Mouse (Mus musculus) ES-Bruce4 (cell line): ENCODE results near the gene Gm10645. TPM values are rescaled to one million over a fixed set of nuclear protein-coding genes. Genes with fewer than 3 reads are reported as not detected.

Source experiments
- H3K27ac ChIP-seq: 2 replicates; pipeline ENCODE4 v1.5.1; 2012; ENCODE audit warnings: low read length, inconsistent platforms; ENCODE audit not compliant: insufficient read depth
- H3K27me3 ChIP-seq: 2 replicates; pipeline ENCODE4 v1.6.1; 2012; ENCODE audit warnings: mild to moderate bottlenecking, low read length, inconsistent platforms; ENCODE audit not compliant: control insufficient read depth, poor library complexity, insufficient read depth, severe bottlenecking
- H3K36me3 ChIP-seq: 2 replicates; pipeline ENCODE4 v1.6.1; 2012; ENCODE audit warnings: inconsistent platforms, mild to moderate bottlenecking, low read length, moderate library complexity; ENCODE audit not compliant: control insufficient read depth, poor library complexity, insufficient read depth, severe bottlenecking
- H3K4me1 ChIP-seq: one replicate; pipeline ENCODE4 v1.8.1; 2011; ENCODE audit warnings: low read length; ENCODE audit not compliant: control insufficient read depth, insufficient read depth
- H3K4me3 ChIP-seq: 2 replicates; pipeline ENCODE4 v1.5.1; 2011; ENCODE audit warnings: low read depth, mild to moderate bottlenecking, low read length
- H3K9ac ChIP-seq: 2 replicates; pipeline ENCODE4 v1.6.1; 2012; ENCODE audit warnings: low read depth, mild to moderate bottlenecking, inconsistent platforms; ENCODE audit not compliant: poor library complexity, severe bottlenecking
- H3K9me3 ChIP-seq: replicated peaks from 2 replicates; pipeline ENCODE4 v1.6.1; 2012; ENCODE audit warnings: mild to moderate bottlenecking, low read length, inconsistent platforms; ENCODE audit not compliant: control insufficient read depth, poor library complexity, insufficient read depth, severe bottlenecking
- CTCF ChIP-seq: IDR thresholded peaks from one replicate; pipeline ENCODE4 v1.8.1; 2011; ENCODE audit warnings: low read depth, low read length
- EP300 ChIP-seq: IDR thresholded peaks from 2 replicates; pipeline ENCODE4 v1.6.1; 2011; ENCODE audit warnings: low read depth, low read length; ENCODE audit not compliant: insufficient read depth
- POLR2A ChIP-seq: IDR thresholded peaks from one replicate; pipeline ENCODE4 v1.8.1; 2011; ENCODE audit warnings: low read length; ENCODE audit not compliant: insufficient read depth
- polyA plus RNA-seq: library from polyadenylated mRNA; stranded (reverse); fragments of >200 nt; gene quantifications from 2 replicates; pipeline ENCODE4 v1.2.4, GENCODE M21; 2011; ENCODE audit warnings: low read depth; ENCODE audit not compliant: missing spikeins, insufficient read depth, insufficient read length

The Gm10645 gene
- polyA plus RNA-seq, 1 experiment: not detected

GRCm38 (mm10) chr8:83149124-83149523 is 16.8 kb downstream of the Gm10645 start:
- H3K9ac ChIP-seq: no peak overlapping the region
- TF ChIP-seq POLR2A (no peak), CTCF (no peak), EP300 (no peak)
- no peaks in the 10 kb centered on the region for H3K9me3 ChIP-seq
- H3K27me3 ChIP-seq: no peaks in the 10 kb centered on the region
- no peak overlapping the region for H3K27ac ChIP-seq
- H3K36me3 ChIP-seq: no peaks in the 10 kb centered on the region
- peaks cover 3% of the 10 kb centered on the region for H3K4me1 ChIP-seq
- H3K4me3 ChIP-seq: no peak overlapping the region

DNA sequence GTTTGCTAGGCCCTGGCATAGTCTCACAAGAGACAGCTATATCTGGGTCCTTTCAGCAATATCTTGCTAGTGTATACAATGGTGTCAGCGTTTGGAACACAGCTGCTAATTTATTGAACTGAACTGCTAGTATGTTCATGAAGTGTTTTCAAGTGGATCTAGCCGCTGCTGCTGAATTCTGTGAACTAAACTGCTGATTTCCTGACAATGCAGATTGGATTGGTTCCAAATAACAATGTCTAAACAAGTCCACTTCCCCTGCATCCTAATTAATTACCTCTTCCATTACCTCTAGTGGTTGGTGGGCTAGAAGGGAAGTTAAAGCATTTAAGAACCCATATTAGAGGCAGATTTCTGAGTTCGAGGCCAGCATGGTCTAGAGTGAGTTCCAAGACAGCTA is 20.5 kb downstream of the Gm10645 start:
- peaks cover 5% of the 10 kb centered on the region; the same call in 1 of the 2 replicates for H3K9me3 ChIP-seq
- no peak overlapping the region for H3K9ac ChIP-seq
- H3K4me1 ChIP-seq: no peaks in the 10 kb centered on the region
- no peak overlapping the region for H3K27ac ChIP-seq
- TF ChIP-seq EP300: no peak
- TF ChIP-seq POLR2A: no peak
- no peak for TF ChIP-seq CTCF
- H3K4me3 ChIP-seq: no peak overlapping the region
- H3K27me3 ChIP-seq: no peaks in the 10 kb centered on the region
- no peaks in the 10 kb centered on the region for H3K36me3 ChIP-seq

- H3K36me3 ChIP-seq: no peaks in the 10 kb centered on the region
- TF ChIP-seq CTCF (no peak), POLR2A (no peak), EP300 (no peak)
- no peaks in the 10 kb centered on the region for H3K27me3 ChIP-seq
- H3K9me3 ChIP-seq: peaks cover 5% of the 10 kb centered on the region; the same call in 1 of the 2 replicates
- no peak overlapping the region for H3K9ac ChIP-seq
- no peak overlapping the region for H3K4me3 ChIP-seq
- H3K4me1 ChIP-seq: no peaks in the 10 kb centered on the region
- no peak overlapping the region for H3K27ac ChIP-seq
These were observed 21.4 kb downstream of the Gm10645 start for GRCm38 (mm10) chr8:83144601-83145000.

- Histone ChIP-seq H3K9ac (no peak overlapping the region), H3K4me1 (no peaks in the 10 kb centered on the region), H3K27ac (no peak overlapping the region), H3K27me3 (no peaks in the 10 kb centered on the region), H3K4me3 (no peak overlapping the region), H3K9me3 (peaks cover 5% of the 10 kb centered on the region; the same call in 1 of the 2 replicates), H3K36me3 (no peaks in the 10 kb centered on the region)
- no peak for TF ChIP-seq EP300
- TF ChIP-seq POLR2A: no peak
- no peak for TF ChIP-seq CTCF
These were observed 24.6 kb downstream of the Gm10645 start for GRCm38 (mm10) chr8:83141358-83141757.

DNA sequence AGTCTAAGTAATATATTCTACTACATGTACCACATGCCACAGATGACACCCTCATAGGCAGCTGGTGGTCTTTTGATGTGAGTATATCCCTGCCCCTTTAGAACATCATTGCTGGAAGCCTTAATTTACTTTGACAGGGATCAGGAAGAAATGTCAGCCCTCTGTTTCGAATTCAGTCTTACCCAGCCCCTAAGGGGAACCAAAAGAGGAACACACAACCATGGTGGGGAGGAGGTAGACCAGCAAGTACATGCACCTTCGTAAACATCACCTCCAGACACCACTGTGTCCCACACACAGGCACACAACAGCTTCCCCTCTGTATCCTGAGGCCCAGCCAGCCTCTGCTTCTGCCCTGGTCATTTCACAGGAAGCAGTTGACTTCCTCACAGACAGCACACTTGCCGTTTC is 25.3 kb downstream of the Gm10645 start:
- peaks cover 5% of the 10 kb centered on the region; the same call in 1 of the 2 replicates for H3K9me3 ChIP-seq
- TF ChIP-seq POLR2A: no peak
- no peak for TF ChIP-seq CTCF
- no peak for TF ChIP-seq EP300
- H3K9ac ChIP-seq: no peak overlapping the region
- no peak overlapping the region for H3K27ac ChIP-seq
- no peaks in the 10 kb centered on the region for H3K27me3 ChIP-seq
- no peaks in the 10 kb centered on the region for H3K36me3 ChIP-seq
- H3K4me1 ChIP-seq: no peaks in the 10 kb centered on the region
- no peak overlapping the region for H3K4me3 ChIP-seq

DNA sequence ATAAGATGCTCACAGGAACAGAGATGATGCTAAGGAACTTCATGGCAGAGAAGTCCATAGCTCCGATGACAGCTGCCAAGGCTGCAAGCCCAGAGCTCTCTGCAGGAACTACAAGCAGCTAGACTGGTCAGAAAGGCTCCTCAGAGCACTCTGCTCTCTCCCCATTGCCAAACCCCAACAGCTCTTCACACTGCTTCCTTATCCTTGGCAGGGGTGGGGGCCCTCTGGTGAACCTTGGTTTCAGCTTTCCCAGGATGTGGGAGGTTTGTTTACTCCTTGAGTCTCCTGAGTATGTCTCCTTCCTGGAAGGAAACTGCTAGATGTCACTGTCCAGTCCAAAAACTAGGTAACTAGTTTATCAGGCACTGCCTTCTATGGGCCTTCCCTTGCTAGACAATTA is 25.9 kb downstream of the Gm10645 start:
- Histone ChIP-seq H3K4me3 (no peak overlapping the region), H3K36me3 (no peaks in the 10 kb centered on the region), H3K9me3 (peaks cover 5% of the 10 kb centered on the region; the same call in 1 of the 2 replicates), H3K9ac (no peak overlapping the region), H3K27ac (no peak overlapping the region), H3K27me3 (no peaks in the 10 kb centered on the region), H3K4me1 (no peaks in the 10 kb centered on the region)
- TF ChIP-seq CTCF (no peak), POLR2A (no peak), EP300 (no peak)
